Mouse (Mus musculus) spleen, postnatal 10 days (tissue): ENCODE results near the gene Ppp1r9a.

Experiments
- DNase-seq, 2 experiments: peaks; one replicate each; pipeline ENCODE4 v3.0.0; 2021 to 2022; ENCODE audit warnings: low spot score in 2 of 2

Gene Ppp1r9a

DNA sequence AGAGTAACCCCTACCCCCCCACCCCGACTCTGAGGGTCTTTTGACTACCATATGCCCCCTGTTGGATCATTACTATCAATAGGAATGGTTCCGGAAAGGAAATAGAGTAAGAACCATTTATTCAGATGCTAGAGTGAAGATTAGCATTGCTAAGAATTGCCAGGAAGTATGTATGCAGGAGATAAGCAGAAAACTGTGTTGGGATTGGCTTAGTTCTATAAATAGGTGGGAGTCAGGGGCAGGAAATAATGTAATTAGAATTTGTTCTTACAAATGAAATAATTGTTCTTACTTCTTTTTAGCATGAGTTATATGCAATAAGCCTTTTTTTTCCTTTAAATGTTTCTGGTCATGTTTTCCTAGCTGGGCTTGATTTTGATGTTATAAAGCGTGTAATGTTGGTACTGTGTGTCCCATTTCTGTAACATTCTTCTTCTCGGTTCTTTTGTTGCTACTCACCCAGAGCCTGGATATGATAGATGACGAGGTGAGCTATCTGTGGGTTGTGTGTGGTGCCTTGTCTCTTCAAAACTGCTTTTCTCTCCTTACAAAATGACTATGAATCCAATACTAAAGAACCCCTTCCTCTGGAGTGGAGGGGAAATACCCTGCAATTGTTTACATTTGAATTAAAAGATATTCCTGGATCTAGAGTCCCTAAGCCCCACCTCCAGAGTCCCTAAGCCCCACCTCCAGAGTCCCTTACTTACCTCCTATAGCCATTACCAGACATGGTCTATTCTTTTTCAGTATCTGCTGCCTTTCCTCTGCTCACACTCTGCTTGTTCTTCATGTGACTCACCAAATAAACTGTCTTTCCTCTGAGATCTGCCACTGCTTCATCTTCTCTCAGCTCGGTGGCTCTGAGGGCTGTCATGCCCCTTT is 254.1 kb downstream of the Ppp1r9a start:
- DNase-seq: no peak

DNA sequence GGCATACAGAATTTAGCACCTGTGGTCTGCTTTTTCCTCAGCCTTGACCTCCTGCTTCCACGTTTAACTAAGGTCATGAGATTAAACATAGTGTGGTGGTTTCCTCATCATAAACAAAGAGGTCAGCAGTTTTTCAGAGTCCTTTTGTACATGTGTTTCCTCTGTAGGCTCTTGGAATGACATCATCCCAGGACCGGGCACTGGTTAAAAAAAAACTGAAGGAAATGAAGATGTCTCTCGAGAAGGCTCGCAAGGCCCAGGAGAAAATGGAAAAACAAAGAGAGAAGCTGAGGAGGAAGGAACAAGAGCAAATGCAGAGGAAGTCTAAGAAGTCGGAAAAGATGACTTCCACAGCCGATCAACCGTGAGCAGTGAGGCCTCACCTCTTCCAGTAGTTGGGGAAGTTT is 256.7 kb downstream of the Ppp1r9a start:
- DNase-seq: no peak

DNA sequence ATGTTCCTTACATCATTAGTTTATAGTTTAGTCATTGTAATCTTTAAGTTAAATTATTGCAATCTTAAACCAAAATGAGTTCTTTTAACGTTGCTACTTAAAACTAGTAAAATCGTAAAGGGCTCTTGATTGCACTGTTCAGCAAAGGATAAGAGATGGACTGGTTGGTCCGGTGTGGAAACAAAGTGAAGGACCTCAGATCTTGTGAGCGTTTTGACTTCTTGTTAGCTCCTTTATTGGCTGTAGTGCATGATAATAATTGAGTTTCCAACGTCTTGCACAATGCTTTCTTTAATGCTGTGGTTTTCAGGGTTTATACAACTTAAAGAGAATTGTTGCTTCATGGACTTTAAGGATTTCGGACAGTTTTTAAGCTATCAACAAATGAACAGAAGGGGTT is 259.3 kb downstream of the Ppp1r9a start:
- no peak for DNase-seq

DNA sequence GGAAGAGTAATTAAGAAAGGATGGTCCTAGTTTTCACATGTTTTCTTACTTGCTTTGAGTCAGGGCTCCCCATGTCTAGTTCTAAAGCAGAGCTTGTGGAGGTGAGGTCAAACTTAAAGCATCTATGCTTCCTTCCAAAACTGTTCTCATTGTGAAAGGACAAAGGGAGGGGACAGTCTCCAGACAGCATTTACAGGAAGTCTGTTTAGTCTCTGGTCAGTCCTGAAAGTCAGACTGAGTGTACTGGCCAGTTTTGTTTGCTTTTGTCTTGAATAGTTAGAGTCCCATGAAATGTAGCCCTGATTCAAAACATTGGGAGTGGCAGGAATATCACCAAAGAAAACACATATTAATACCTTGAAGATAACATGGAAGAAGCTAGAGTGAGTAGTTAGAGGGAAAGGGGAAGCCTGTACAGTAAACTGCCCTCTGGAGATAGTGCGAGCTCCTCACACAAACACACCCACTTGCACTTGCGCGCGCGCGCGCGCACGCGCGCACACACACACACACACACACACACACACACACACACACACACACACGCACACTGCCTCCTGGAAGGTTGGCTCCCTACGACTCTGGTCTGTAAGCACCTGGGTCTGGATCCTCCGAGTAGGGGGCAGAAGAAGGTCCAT is 260.9 kb downstream of the Ppp1r9a start:
- DNase-seq: no peak

DNA sequence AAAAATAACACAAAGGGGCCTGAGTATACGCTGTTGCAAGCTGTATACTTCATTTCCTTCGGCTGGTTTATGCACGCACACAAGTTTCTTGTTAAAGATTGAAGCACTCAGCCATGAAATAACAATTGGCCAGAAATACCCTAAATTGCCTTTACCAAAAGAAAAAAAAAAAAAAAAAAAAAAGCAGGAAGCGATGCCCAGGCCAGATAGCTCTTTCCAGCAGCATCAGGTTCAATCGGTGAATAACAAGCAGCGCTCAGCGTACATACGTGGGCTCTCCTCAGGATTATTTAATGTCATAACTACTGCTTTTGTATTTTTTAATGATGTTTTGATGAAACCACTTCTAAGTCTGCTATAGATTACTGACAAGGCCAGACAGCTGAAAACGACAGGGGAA is 262.1 kb downstream of the Ppp1r9a start:
- DNase-seq: no peak

DNA sequence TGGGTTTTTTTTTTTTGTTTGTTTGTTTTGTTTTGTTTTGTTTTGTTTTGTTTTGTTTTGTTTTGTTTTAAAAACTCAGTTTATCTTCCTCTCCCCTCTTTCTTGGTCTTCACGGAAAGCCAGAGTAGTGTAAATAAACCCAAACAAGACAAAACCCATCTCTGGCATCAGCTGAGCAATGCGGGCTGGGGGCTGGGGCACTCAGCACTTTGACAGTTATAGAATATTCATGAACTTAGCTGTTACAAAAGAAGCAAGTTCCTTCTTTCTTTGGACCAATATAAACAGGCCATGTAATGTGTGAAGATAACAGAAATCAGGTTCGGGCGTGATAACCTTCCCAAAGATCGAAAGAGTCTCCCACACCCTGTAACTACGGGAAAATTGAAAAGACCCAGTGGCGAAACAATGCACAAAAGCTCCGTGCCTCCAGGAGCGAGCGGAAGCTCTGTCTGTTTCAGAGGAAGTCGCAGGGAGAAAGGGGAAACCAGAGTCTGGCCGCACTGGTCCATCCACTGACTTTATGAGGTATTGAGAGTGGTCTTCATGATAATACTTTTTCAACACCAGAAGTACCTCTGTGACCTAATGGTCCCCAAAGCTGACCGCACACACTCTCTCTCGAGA is 264.4 kb downstream of the Ppp1r9a start:
- DNase-seq: no peak

DNA sequence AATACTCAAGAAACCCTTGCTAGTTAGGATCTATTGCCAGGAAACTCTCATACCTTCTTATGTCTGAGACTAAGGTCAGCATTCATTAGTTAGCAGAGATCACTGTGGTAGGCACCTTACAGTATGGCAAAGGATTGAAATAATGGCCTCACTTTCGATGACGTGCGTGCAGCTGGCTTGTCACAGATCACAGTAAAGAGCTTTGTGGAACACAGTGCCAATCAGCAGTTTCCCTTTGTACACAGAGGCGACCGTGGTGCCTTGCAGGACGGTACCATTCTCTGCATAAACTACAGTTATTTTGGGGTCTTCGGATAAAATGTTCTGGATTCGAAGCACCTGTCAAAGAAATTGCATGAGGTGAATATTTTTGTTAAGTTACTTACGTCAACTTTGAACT is 265.4 kb downstream of the Ppp1r9a start:
- no peak for DNase-seq

DNA sequence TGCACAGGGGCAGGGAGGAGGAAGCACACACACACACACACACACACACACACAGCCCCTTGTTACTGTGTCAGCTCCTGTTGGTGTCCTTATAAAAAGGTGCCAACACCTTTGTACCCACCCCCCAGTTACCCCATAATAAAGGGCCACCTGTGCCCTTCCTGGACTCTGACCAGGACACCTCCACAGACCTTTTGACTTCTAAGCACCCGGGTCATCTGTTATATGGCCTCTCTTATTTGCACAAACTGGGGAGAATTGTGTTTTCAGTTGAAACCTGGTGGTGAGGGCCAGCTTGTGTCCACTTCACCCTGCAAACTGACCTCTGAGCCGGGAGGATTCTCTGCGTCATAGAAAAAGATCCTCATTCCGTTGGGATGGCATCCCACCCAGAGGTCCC is 268.7 kb downstream of the Ppp1r9a start:
- DNase-seq: no peak

DNA sequence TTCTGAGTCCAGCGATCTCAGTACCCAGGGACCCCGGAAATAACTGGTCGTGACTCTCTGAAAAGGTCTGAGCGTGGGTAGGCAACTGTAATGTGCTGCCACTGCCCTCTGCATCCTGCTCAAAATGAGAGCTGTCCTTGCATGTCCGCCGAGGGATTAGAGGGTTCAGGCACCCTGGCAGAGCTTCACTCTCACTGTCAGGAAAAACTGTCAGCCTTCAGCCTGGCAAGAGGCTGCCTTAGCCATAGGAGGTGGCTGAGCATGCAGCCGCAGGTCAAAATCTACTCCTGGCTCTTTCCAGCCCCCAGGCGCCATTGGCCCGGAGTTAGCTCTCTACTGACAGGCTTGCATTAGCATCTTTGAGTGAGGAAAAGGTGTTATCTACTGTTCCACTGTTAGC is 269.9 kb downstream of the Ppp1r9a start:
- DNase-seq: no peak

DNA sequence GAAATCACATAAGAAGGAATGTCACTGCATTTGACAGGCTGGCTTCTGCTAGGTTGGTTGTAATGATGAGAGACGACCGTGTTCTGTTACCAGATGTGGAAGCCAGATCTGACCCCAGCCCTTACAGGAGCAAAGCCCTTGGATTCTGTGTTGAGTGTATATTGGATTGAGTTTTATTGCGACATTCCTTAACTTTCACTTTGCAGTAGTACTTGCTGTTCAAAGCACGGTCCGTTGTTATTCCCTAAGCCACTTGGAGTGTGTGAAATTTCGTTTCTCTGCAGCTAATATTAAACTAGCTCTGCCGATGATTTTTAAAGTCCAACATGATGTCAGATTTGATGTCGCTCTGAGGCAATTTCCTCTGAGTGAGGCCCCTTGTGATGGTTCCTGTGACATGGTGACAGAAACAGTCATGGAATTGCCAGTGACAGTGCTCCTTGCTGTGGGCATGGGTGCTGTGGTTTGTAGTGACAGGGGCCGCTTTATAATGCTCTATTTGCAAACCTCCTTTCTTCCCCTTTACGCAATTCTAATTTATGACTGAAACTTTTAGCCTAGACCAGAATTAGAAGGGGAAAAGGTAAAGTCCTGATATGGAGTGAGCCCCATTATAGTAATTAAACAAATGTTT is 271.6 kb downstream of the Ppp1r9a start:
- no peak for DNase-seq

DNA sequence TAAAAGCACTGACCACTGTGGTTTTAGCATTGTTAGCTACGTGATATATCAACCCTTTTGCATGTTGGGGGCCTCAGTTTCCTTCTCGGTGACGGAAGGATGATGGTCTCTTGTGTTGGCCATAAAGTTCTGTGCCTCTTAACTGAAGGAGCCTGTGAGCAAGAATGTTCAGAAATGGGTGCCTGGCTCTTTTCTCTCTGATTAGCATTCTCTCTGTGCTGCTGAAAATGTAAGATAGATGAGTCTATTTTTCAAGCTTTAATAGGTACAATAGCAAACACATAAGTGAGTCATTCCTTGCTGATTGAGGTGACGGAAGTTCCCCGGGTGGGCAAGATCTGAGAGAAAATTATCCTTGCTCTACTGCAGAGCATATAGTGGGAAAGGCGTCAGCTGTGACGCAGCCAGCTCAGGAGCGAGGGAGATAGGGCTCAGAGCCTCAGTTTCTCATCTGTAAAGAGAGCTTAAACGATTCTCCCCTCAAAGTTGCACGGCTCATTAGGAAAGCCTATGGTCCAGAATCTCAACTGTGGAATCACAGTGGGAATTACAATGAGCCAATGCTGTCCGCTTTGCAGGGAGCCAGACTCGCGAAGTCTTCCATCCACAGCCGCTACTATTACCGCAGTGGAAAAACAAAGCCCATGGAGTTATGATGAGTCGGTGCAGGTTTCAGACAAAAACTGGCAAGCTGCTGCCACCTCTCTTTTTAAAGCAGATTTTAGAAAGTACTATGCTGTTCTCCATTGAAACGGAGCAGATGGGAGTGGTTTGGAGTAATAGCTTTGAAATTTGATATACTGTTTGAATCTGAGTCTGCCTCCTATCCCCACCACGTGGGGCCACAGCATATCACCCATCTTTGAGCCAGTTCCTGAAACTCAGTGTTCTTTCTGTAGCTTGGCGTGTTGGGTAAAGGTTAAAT is 275.5 kb downstream of the Ppp1r9a start:
- no peak for DNase-seq

DNA sequence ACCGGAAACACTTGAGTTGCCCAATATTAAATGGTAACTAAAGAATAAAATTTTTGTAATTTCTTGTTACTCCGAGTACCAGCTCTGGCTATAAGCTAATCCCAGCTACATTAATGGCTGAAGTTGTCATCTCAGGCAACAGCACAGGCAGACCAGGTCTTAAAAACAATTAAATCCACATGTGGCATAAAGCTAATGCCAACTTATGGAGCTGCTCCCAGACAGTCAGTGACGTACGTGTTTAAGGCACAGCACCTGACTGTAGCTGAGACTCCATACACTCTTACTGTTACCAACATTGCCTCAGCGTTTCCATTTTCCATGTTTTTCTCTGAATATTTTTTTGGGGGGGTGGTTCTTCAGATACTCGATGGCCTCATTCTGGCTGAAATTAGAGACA is 276.5 kb downstream of the Ppp1r9a start:
- no peak for DNase-seq

DNA sequence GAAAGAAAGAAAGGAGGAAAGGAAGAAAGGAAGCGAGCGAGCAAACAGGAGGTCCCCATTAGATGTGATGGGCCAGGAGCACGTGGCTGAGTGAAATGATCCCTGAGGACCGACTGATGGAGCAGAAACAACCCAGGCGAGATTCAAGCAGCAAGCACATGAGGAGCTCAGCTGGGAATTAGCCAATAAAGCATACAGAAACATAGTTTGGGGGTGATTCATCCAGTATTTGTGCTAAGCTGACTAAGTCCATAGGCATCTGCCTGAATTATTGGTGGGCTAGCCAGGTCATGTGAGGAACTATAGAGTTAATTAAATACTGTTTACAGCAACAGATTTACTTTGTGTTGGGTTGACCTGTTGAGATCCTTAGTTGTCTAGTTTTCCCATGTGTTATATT is 277.9 kb downstream of the Ppp1r9a start:
- DNase-seq: no peak

DNA sequence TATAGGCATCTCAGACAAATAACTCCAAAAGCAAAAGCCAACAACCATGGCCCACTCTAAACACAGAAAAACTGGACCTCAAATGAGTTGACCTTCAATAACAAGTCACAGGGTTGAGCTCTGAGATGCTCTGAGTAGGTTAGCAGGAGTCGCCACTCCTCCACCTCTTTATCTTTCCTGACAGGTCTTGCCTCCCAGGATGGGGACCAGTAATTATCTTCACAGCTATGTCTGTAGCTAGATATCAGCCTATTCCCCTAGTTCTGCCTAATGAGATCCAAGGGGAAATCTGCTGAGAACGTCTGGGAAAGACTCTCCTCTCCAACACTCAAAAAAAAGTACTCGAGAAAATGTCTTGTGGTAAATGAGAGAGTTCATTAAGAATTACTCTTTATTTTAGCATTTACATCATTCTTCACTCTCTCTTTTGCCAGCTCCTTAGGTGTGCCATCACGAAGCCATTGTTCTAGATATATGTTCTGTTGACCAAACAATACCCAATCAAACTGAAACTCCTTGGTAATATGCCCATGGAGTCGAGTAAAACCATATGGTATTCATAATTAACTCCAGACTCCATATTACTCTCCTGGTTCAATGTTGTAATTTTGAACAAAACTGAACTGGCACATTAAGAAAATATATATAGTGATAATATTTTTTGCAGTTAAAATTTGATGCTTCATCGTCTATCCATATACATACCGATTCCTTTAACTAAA is 283.7 kb downstream of the Ppp1r9a start:
- no peak for DNase-seq

DNA sequence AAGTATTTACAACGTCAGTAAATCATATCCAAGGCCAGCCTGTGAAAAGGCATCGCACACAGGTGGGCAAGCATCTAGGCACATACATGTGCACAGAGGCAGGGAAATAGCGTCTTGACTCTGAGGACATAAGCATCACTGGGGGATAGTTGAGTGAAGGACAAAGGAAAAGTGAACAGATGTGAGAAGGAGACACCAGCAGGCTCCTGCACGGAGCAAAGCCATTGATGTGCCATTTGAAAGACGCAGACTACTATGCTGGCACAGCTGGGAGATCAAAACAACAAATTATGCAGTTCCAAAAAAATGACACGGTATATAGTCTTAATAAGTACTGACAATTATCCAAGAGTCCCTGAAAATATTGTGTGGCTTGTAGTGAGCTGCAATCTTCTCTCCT is 284.9 kb downstream of the Ppp1r9a start:
- no peak for DNase-seq

DNA sequence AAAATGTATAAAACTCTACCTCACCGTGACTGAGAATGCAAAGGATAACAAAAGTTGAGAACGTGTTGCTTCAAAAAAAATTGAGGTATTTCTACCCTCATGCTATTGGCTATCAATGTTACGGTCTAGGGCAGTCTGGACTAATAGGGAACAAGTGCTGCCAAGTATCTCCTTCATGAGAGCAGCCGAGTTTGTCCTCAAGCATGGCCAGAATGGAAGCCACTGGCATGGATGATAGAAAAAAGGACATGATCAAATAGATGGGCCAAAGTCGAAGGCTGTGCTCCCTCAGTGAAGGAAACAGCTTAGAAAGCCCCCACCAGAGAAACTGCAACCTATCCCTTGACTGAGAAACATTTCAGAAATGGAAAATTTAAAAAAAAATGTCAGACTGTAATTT is 285.3 kb downstream of the Ppp1r9a start:
- no peak for DNase-seq

DNA sequence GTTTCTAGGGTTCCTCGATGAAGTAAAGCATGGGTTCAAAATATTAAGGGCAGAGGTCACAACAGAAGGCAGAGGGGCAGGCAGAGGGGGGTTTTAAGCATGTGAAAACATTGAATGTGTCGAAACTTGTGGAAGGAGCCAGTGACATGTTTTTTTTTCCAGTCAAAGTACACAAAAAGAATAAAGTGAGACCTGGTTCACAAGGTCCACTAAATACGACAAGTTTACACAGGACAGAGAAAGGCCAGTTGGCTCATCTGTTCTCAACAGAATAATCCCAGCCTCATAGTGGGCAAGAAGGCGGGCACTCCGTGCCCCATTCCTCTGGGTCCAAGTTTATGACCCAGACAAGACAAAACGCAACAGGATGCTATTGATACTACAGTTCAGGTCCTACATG is 286.2 kb downstream of the Ppp1r9a start:
- DNase-seq: no peak

DNA sequence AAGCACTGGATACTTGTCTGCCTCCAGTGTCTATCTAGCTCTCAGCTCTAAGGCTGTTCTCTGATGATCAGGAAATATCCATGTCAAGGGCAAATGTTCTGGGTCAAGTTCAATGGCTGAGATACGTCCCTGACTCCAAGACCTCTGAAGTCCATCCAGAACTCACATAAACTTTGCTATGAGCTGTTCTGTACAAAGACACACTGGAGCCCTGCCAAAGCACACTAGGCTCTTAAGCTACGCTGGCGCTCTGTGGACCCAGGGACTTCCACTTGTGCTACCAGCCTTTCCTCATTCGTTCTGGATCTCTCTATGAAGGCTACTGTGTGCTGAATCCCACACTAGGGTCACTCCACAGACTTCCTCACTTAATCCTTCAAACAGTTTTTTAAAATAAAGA is 286.8 kb downstream of the Ppp1r9a start:
- DNase-seq: no peak

DNA sequence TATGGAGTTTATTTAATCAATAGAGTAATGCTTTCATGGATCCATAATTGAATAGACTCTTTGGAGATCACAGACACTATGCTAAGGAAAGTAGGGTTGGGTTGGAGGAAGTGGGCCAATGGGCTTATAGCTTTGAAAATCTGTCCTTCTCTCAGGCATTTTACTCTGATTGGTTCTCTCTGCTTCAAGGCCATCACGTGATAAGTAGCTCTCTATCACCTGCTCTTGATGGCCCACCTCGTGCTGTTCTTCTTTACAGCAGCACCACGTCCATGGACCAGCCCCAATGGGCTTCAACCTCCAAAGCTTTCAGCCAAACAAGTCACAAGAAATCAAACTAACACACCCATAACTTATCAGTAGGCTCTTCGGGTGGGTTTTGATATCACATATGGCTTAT is 288.0 kb downstream of the Ppp1r9a start:
- DNase-seq: no peak

DNA sequence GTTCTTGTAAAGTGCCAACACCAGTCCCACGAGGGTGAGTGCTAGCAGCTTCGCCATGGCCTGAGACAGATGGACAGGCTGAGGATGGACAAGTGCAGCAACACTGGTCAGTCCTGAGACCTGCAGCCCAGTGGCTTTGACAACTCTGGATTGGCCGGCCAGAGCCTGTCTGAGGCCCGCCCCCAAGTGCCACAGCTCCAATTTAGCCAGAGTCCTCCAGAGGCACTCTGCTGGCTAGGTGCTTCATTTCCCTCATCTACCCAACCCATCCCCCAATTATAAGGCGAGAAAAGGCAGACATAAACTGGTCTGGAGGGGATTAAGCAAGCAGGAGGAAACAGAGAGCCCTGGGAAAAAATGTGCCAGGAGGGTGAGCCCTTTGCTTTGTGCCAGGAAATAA is 291.0 kb downstream of the Ppp1r9a start, which contains the start of gene Pon1:
Gene Pon1 (minus strand): TSS at position 254 of the 400 bp plus-strand sequence.
- no peak for DNase-seq

DNA sequence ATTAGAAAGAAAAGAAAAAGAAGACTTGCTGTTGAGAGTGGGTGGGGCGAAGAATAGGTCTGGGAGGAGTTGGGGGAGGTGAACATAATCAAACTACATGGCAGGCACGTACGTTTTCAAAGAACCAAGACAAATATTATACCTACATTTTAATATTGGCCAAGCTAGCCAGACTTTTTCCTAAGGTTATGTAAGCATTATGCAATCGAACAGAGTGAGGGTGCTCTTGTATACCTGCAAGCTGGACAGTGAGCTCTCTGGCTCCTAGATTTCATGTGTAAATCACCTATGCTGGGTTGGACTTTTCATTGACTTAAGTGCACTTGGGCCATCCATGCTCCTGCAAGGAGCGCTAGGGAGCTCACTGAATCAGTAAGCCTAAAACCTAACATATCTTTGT is 295.9 kb downstream of the Ppp1r9a start:
- DNase-seq: no peak
